Mouse (Mus musculus) olfactory bulb, adult 2 months (tissue): ENCODE data around the gene 9330182L06Rik.

Experiments
- CTCF ChIP-seq: fragments of 200-500 bp; IDR thresholded peaks from 2 replicates; pipeline ENCODE4 v1.5.1; 2012; ENCODE audit warnings: low read depth, mild to moderate bottlenecking, low read length, moderate library complexity; ENCODE audit not compliant: insufficient read depth
- POLR2A ChIP-seq: fragments of 200-500 bp; IDR thresholded peaks from 2 replicates; pipeline ENCODE4 v1.6.1; 2012; ENCODE audit warnings: mild to moderate bottlenecking, low read depth, low read length, moderate library complexity; ENCODE audit not compliant: insufficient read depth

- TF ChIP-seq POLR2A: no peak
- no peak for TF ChIP-seq CTCF
Observed at GRCm38 (mm10) chr5:9525507-9525906, 259.6 kb downstream of the 9330182L06Rik start.
